Mouse (Mus musculus): ENCODE results near the gene B3galt2. TPM values are rescaled to one million over a fixed set of nuclear protein-coding genes. Genes with fewer than 3 reads are reported as not detected.

B3galt2 gene
- polyA plus RNA-seq, 1 experiment from 2014 or later = 3.8 TPM

Other genes starting within 250 kb of the B3galt2 start
- gene Cdc73, start 62.2 kb downstream of the B3galt2 start, polyA plus RNA-seq (2015; fragmentation: Nextera tagmentation; extraction: Ambion mirVana) = 20.6 and 23.3 TPM in 2 replicates
- 150 and 151 TPM in 2 replicates for gene Glrx2, start 75.7 kb downstream of the B3galt2 start, polyA plus RNA-seq (2015; fragmentation: Nextera tagmentation; extraction: Ambion mirVana)
- gene Trove2, start 136.4 kb downstream of the B3galt2 start, polyA plus RNA-seq (2015; fragmentation: Nextera tagmentation; extraction: Ambion mirVana) = 29.7 and 33.5 TPM in 2 replicates
- 68.3 and 86.5 TPM in 2 replicates for gene Uchl5, start 136.6 kb downstream of the B3galt2 start, polyA plus RNA-seq (2015; fragmentation: Nextera tagmentation; extraction: Ambion mirVana)

Data from neural tube, embryonic 13.5 days (tissue).